In genomic region chr12:80643693-80644505, GRCm38 (mm10) we compare ENCODE assay signal across 8 mouse cellular contexts. TPM values are rescaled to one million over a fixed set of nuclear protein-coding genes. Genes with fewer than 3 reads are reported as not detected.
DNase-seq lines count a peak whose midpoint lies in the region; ATAC-seq and TF ChIP-seq lines count a peak whose summit lies in the region.

Slc39a9 (plus strand) TSS chr12:80643883.
Erh (minus strand) TSS chr12:80644341.

- H3K27ac ChIP-seq in bone marrow macrophage, adult 2 months (ENCODE audit: insufficient read depth, low read depth, low read length), result peak within 1 kb of the TSS; percentile 74
- peak within 1 kb of the TSS; percentile 84 for H3K27ac ChIP-seq in embryonic fibroblast, embryonic 13.5 days (ENCODE audit: insufficient read depth, low read length)
- H3K27ac ChIP-seq in kidney, embryonic 14.5 days (ENCODE audit: low read depth, low read length), result peak within 1 kb of the TSS; percentile 77
- H3K27ac ChIP-seq in limb, embryonic 15.5 days, result peak within 1 kb of the TSS; percentile 92

- H3K27me3 ChIP-seq in kidney, embryonic 14.5 days (ENCODE audit: control insufficient read depth, insufficient read depth, low read length), result no peaks in the 10 kb centered on the region
- no peaks in the 10 kb centered on the region for H3K27me3 ChIP-seq in limb, embryonic 15.5 days

- peak within 1 kb of the TSS; percentile 79 for H3K4me3 ChIP-seq in bone marrow macrophage, adult 2 months (ENCODE audit: insufficient read depth, low read length)
- H3K4me3 ChIP-seq in embryonic fibroblast, embryonic 13.5 days (ENCODE audit: insufficient read depth, low read length), result peak within 1 kb of the TSS; percentile 79
- peak within 1 kb of the TSS; percentile 68 for H3K4me3 ChIP-seq in kidney, embryonic 14.5 days (ENCODE audit: low read length)
- H3K4me3 ChIP-seq in limb, embryonic 15.5 days, result peak within 1 kb of the TSS; percentile 98

- no peak for TF ChIP-seq POLR2A in bone marrow macrophage, adult 2 months (IDR thresholded peaks at IDR 0.05; ENCODE audit: borderline replicate concordance, low read depth, low read length)
- peak; percentile 85 for TF ChIP-seq POLR2A in embryonic fibroblast, embryonic 13.5 days (IDR thresholded peaks at IDR 0.05; ENCODE audit: low read depth, low read length)

- H3K9ac ChIP-seq in kidney, embryonic 14.5 days (ENCODE audit: low read depth, low read length), result peak within 1 kb of the TSS; percentile 93
- peak within 1 kb of the TSS; percentile 92 for H3K9ac ChIP-seq in limb, embryonic 15.5 days

- no peaks in the 10 kb centered on the region for H3K9me3 ChIP-seq in kidney, embryonic 14.5 days (ENCODE audit: control insufficient read depth, low read length)
- H3K9me3 ChIP-seq in limb, embryonic 15.5 days, result no peaks in the 10 kb centered on the region

- no peak for TF ChIP-seq CTCF in bone marrow macrophage, adult 2 months (IDR thresholded peaks at IDR 0.05; ENCODE audit: low read depth, low read length)
- no peak for TF ChIP-seq CTCF in embryonic fibroblast, embryonic 13.5 days (IDR thresholded peaks at IDR 0.05; ENCODE audit: borderline replicate concordance, insufficient read depth, low read length)

- H3K4me1 ChIP-seq in bone marrow macrophage, adult 2 months (ENCODE audit: control insufficient read depth, insufficient read depth, low read length), result peaks cover 15% of the 10 kb centered on the region
- peaks cover 2% of the 10 kb centered on the region for H3K4me1 ChIP-seq in embryonic fibroblast, embryonic 13.5 days (ENCODE audit: control insufficient read depth, insufficient read depth, low read length)
- H3K4me1 ChIP-seq in kidney, embryonic 14.5 days (ENCODE audit: control insufficient read depth, insufficient read depth, low read length), result peaks cover 11% of the 10 kb centered on the region
- peaks cover 31% of the 10 kb centered on the region for H3K4me1 ChIP-seq in limb, embryonic 15.5 days

- under 1% methylated on average over 50 of the region's 50 CpGs for WGBS in kidney, embryonic 14.5 days
- under 1% methylated on average over 50 of the region's 50 CpGs for WGBS in limb, embryonic 15.5 days

- H3K36me3 ChIP-seq in kidney, embryonic 14.5 days (ENCODE audit: control insufficient read depth, insufficient read depth, low read length), result peaks cover 31% of the 10 kb centered on the region
- peaks cover 39% of the 10 kb centered on the region for H3K36me3 ChIP-seq in limb, embryonic 15.5 days

- peak within 1 kb of the TSS; percentile 75 for H3K4me2 ChIP-seq in kidney, embryonic 14.5 days (replicated peaks; ENCODE audit: low read depth, low read length)
- peak within 1 kb of the TSS; percentile 76 for H3K4me2 ChIP-seq in limb, embryonic 15.5 days

- DNase-seq in A20 (ENCODE audit: low read depth, low spot score), result peak; percentile 98
- peak; percentile 93 to 96 for DNase-seq in heart, adult 9 months (ENCODE audit: low spot score in 2 of 2)
- peak; percentile 79 to 90 for DNase-seq in monocyte, adult 2 months (ENCODE audit: low read depth in 1 of 2, low spot score in 2 of 2)
- DNase-seq in spleen, postnatal 36 days (ENCODE audit: low spot score in 2 of 2), result peak; percentile 92 to 94

- peak; percentile 98 for ATAC-seq in kidney, embryonic 14.5 days (ENCODE audit: low FRiP score, low TSS enrichment)
- peak; percentile 94 for ATAC-seq in limb, embryonic 15.5 days (ENCODE audit: insufficient number of reproducible peaks, low FRiP score, low TSS enrichment, low read depth)

RNA-seq across cellular contexts. Expression of gene Slc39a9, which starts in this region (rescaled TPM):
- polyA plus RNA-seq in bone marrow macrophage, adult 2 months (2012; ENCODE audit: insufficient read depth, insufficient read length, missing spikeins), result 22.0 and 25.9 TPM in 2 replicates
- 31.6 and 32.1 TPM in 2 replicates for polyA plus RNA-seq in embryonic fibroblast, embryonic 13.5 days (2011; ENCODE audit: insufficient read length, low read depth, missing spikeins)
- polyA plus RNA-seq in kidney, embryonic 14.5 days (2014; fragmentation: Nextera tagmentation; extraction: Ambion mirVana), result 12.1 and 31.1 TPM in 2 replicates
- polyA plus RNA-seq in limb, embryonic 15.5 days (2015; fragmentation: Nextera tagmentation; extraction: Ambion mirVana), result 24.4 and 24.9 TPM in 2 replicates

RNA-seq across cellular contexts. Expression of gene Erh, which starts in this region (rescaled TPM):
- 30.6 and 31.9 TPM in 2 replicates for polyA plus RNA-seq in bone marrow macrophage, adult 2 months (2012; ENCODE audit: insufficient read depth, insufficient read length, missing spikeins)
- polyA plus RNA-seq in embryonic fibroblast, embryonic 13.5 days (2011; ENCODE audit: insufficient read length, low read depth, missing spikeins), result 50.3 and 89.4 TPM in 2 replicates
- 265 and 337 TPM in 2 replicates for polyA plus RNA-seq in kidney, embryonic 14.5 days (2014; fragmentation: Nextera tagmentation; extraction: Ambion mirVana)
- polyA plus RNA-seq in limb, embryonic 15.5 days (2015; fragmentation: Nextera tagmentation; extraction: Ambion mirVana), result 232 and 259 TPM in 2 replicates

Comparison
In these comparisons a context has a peak if more than half of its experiments do, and no peak if none do; other contexts are left out.
1. Peak in every context shown above with its lines: DNase-seq, ATAC-seq, H3K4me3 ChIP-seq and H3K27ac ChIP-seq.